Mouse (Mus musculus): ENCODE results near the gene Eif5b. TPM values are rescaled to one million over a fixed set of nuclear protein-coding genes. Genes with fewer than 3 reads are reported as not detected.

The Eif5b gene
- polyA plus RNA-seq, 1 experiment from 2014 or later, result 29.5 TPM

DNA sequence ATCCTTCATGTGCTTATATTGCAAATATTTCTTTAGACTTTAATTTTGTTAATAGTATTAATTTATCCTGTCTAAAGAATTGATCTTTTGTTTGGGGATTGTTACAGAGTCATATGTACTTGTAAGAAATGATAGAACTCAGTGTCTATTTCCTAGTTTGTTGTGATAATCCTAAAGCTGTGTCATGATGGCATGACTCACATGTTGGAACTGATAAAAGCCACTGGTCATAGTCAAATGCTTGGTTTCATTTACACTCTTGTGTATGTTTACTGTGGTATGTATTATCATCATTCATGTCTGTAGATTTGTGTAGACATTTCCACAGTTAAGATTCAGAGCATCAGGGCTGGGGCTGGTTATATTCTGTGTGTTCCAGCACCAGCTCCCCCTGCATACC, 14.7 kb downstream of the Eif5b start:
- Histone ChIP-seq H3K27me3 (ENCODE audit: control insufficient read depth, insufficient read depth, low read length) (no peaks in the 10 kb centered on the region), H3K4me3 (ENCODE audit: low read depth, low read length) (no peak overlapping the region), H3K9ac (replicated peaks; ENCODE audit: low read depth, low read length) (no peak overlapping the region), H3K27ac (ENCODE audit: low read length) (no peak overlapping the region), H3K9me3 (ENCODE audit: control insufficient read depth, low read depth, low read length) (no peaks in the 10 kb centered on the region), H3K36me3 (ENCODE audit: control insufficient read depth, insufficient read depth, low read length) (no peaks in the 10 kb centered on the region), H3K4me1 (ENCODE audit: control insufficient read depth, insufficient read depth, low read length) (no peaks in the 10 kb centered on the region), H3K4me2 (replicated peaks; ENCODE audit: low read depth, low read length) (no peak overlapping the region)
- ATAC-seq (ENCODE audit: insufficient number of reproducible peaks, insufficient read depth, low FRiP score, low read depth), result no peak

DNA sequence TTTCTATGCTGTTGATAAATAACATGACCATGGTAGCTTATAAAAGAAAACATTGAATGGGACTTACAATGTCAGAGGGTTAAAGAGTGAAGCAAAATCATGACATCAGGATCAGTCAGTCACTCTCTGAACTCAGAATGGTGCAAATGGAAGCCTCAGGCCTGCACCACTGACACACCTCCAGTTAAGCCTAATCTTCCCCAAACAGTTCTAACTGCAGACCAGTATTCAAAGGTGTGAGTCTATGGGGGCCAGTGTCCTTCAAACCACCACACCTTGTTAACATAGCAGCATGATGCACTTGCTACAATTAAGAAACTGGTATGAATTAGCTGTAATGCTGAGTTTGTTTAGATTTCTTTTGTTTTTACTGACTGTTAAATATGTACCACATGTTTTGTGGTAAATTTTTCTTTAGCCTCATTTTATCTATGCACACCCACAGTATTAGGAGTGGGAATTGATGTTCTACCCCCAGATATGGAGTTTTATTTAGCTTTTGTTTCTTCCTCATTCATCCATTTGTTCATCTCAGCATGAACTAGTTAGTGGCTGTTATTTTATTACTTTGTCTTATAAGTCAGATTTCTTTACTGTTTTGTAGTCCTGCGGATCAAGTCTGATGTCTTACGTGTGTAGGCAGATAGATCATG, 16.9 kb downstream of the Eif5b start:
- ATAC-seq (ENCODE audit: insufficient number of reproducible peaks, insufficient read depth, low FRiP score, low read depth), result no peak
- WGBS, result 93% methylated on average over 2 of the region's 2 CpGs
- peaks cover 16% of the 10 kb centered on the region; the same call in 1 of the 2 replicates for H3K36me3 ChIP-seq (ENCODE audit: control insufficient read depth, insufficient read depth, low read length)

DNA sequence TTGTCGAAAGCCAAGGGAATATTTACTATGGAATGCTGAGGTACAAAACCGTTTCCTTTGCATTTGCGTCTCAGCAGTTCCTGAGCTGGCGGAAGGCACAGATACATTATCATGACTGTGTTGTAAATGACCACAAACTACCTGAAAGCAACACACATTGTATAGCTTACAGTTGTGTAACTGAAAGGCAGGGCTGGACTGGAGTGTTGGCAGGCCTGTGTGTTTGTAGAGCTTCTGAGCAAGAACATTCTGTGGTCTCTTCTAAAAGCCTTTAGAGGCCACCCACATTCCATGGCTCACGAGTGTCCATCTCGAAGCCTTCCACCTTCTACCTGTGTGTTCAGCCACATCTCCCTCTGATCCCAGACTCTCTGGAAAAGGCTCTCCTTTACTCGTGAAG, 29.5 kb downstream of the Eif5b start:
- Histone ChIP-seq H3K36me3 (ENCODE audit: control insufficient read depth, insufficient read depth, low read length) (peaks cover 7% of the 10 kb centered on the region), H3K27me3 (ENCODE audit: control insufficient read depth, insufficient read depth, low read length) (no peaks in the 10 kb centered on the region), H3K4me1 (ENCODE audit: control insufficient read depth, insufficient read depth, low read length) (no peaks in the 10 kb centered on the region), H3K27ac (ENCODE audit: low read length) (no peak overlapping the region), H3K9me3 (ENCODE audit: control insufficient read depth, low read depth, low read length) (no peaks in the 10 kb centered on the region), H3K4me3 (ENCODE audit: low read depth, low read length) (no peak overlapping the region), H3K4me2 (replicated peaks; ENCODE audit: low read depth, low read length) (no peak overlapping the region), H3K9ac (replicated peaks; ENCODE audit: low read depth, low read length) (no peak overlapping the region)
- WGBS, result 93% methylated on average over 7 of the region's 7 CpGs
- ATAC-seq (ENCODE audit: insufficient number of reproducible peaks, insufficient read depth, low FRiP score, low read depth), result no peak

More for the DNA sequence above, 16.9 kb downstream of the Eif5b start:
- Histone ChIP-seq H3K9me3 (ENCODE audit: control insufficient read depth, low read depth, low read length) (no peaks in the 10 kb centered on the region), H3K4me3 (ENCODE audit: low read depth, low read length) (no peak overlapping the region), H3K4me1 (ENCODE audit: control insufficient read depth, insufficient read depth, low read length) (no peaks in the 10 kb centered on the region), H3K27me3 (ENCODE audit: control insufficient read depth, insufficient read depth, low read length) (no peaks in the 10 kb centered on the region), H3K27ac (ENCODE audit: low read length) (no peak overlapping the region), H3K4me2 (replicated peaks; ENCODE audit: low read depth, low read length) (no peak overlapping the region), H3K9ac (replicated peaks; ENCODE audit: low read depth, low read length) (no peak overlapping the region)

DNA sequence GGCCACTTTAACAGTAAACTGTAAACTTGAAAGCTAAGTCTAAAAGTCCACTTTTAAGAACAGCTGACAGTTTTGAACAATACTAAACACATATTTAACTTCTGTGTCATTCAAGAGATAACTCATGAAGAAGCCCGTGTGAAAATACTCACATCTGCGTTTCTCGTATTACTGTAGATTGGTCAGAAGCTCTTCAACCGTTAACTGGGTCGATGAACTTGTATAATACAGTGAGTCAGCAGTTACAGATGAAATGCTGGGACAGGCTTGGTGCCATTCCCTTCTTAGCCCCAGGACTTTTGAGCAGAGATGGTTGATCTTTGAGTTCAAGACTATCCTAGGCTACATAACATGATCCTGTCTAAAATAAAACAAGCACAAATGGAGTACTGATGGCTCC, 33.6 kb downstream of the Eif5b start:
- WGBS, result 88% methylated on average over 5 of the region's 5 CpGs
- H3K4me1 ChIP-seq (ENCODE audit: control insufficient read depth, insufficient read depth, low read length), result no peaks in the 10 kb centered on the region
- no peak overlapping the region for H3K27ac ChIP-seq (ENCODE audit: low read length)
- no peaks in the 10 kb centered on the region for H3K27me3 ChIP-seq (ENCODE audit: control insufficient read depth, insufficient read depth, low read length)
- no peak overlapping the region for H3K4me2 ChIP-seq (replicated peaks; ENCODE audit: low read depth, low read length)
- no peak overlapping the region for H3K9ac ChIP-seq (replicated peaks; ENCODE audit: low read depth, low read length)
- no peak overlapping the region for H3K4me3 ChIP-seq (ENCODE audit: low read depth, low read length)
- H3K9me3 ChIP-seq (ENCODE audit: control insufficient read depth, low read depth, low read length), result no peaks in the 10 kb centered on the region
- no peak for ATAC-seq (ENCODE audit: insufficient number of reproducible peaks, insufficient read depth, low FRiP score, low read depth)
- peaks cover 23% of the 10 kb centered on the region for H3K36me3 ChIP-seq (ENCODE audit: control insufficient read depth, insufficient read depth, low read length)

DNA sequence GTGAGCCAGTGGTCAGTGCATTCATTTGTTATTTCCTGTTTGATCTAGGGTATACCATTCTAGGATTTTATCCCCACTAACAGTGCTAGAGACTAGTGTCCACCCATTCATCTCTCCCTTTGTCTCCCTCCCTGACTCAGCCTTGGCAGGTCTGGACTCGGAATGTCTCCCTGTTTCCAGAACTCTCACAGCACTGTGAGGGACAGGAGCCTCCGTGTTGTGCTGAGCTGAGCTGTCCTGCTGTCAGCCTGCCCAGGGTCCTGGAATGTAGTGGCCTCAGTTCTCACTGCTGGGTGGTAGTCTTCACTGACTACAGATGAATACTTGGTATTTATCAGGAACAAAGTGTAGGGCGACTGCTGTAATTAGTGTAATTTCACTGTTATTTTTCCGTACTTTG, 37.7 kb downstream of the Eif5b start:
- Histone ChIP-seq H3K9ac (replicated peaks; ENCODE audit: low read depth, low read length) (no peak overlapping the region), H3K4me3 (ENCODE audit: low read depth, low read length) (no peak overlapping the region), H3K36me3 (ENCODE audit: control insufficient read depth, insufficient read depth, low read length) (peaks cover 58% of the 10 kb centered on the region), H3K27me3 (ENCODE audit: control insufficient read depth, insufficient read depth, low read length) (no peaks in the 10 kb centered on the region), H3K27ac (ENCODE audit: low read length) (no peak overlapping the region), H3K4me1 (ENCODE audit: control insufficient read depth, insufficient read depth, low read length) (no peaks in the 10 kb centered on the region), H3K9me3 (ENCODE audit: control insufficient read depth, low read depth, low read length) (no peaks in the 10 kb centered on the region), H3K4me2 (replicated peaks; ENCODE audit: low read depth, low read length) (no peak overlapping the region)
- WGBS, result 86% methylated on average over 4 of the region's 4 CpGs
- ATAC-seq (ENCODE audit: insufficient number of reproducible peaks, insufficient read depth, low FRiP score, low read depth), result no peak

DNA sequence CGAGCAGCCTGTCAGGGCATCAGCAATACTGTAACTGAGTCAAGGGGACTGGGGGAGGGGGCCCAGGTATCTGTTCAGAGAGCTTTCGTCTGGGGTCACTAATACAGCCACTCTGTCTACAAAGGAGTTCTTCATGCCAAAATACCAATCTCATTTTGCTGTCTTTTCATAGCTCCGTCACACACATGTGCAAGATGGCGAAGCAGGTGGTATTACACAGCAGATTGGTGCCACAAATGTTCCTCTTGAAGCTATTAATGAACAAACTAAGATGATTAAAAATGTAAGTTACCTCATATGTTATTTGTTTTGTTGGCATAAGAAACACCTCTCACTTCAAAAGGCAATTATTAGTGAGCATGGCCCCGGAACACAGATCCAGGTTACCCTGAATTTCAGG, 39.6 kb downstream of the Eif5b start:
- no peaks in the 10 kb centered on the region for H3K9me3 ChIP-seq (ENCODE audit: control insufficient read depth, low read depth, low read length)
- ATAC-seq (ENCODE audit: insufficient number of reproducible peaks, insufficient read depth, low FRiP score, low read depth), result no peak
- H3K27ac ChIP-seq (ENCODE audit: low read length), result no peak overlapping the region
- 93% methylated on average over 5 of the region's 5 CpGs for WGBS
- no peak overlapping the region for H3K4me3 ChIP-seq (ENCODE audit: low read depth, low read length)
- peaks cover 64% of the 10 kb centered on the region for H3K36me3 ChIP-seq (ENCODE audit: control insufficient read depth, insufficient read depth, low read length)
- H3K4me2 ChIP-seq (replicated peaks; ENCODE audit: low read depth, low read length), result no peak overlapping the region
- no peaks in the 10 kb centered on the region for H3K4me1 ChIP-seq (ENCODE audit: control insufficient read depth, insufficient read depth, low read length)
- no peak overlapping the region for H3K9ac ChIP-seq (replicated peaks; ENCODE audit: low read depth, low read length)
- H3K27me3 ChIP-seq (ENCODE audit: control insufficient read depth, insufficient read depth, low read length), result no peaks in the 10 kb centered on the region

DNA sequence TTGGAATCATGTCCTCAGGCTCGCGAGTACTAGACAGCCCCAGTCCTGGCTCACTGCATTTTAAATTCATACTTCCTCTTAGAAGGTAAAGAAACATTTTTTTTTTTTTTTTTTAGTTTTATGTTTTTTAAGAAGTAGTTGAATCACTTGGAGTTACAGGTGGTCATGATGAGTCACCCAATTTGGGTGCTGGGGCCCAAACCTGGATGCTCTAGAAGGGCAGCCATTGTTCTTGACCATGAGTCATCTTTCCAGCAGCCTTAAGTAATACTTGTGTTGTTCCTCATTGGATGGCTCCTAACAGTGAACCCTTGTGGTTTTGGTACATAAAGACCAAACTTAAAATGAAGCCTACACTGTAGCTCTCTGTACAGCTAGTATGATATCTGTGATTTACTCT, 41.1 kb downstream of the Eif5b start:
- Histone ChIP-seq H3K9ac (replicated peaks; ENCODE audit: low read depth, low read length) (no peak overlapping the region), H3K4me2 (replicated peaks; ENCODE audit: low read depth, low read length) (no peak overlapping the region), H3K27ac (ENCODE audit: low read length) (no peak overlapping the region), H3K36me3 (ENCODE audit: control insufficient read depth, insufficient read depth, low read length) (peaks cover 56% of the 10 kb centered on the region), H3K27me3 (ENCODE audit: control insufficient read depth, insufficient read depth, low read length) (no peaks in the 10 kb centered on the region), H3K4me3 (ENCODE audit: low read depth, low read length) (no peak overlapping the region), H3K4me1 (ENCODE audit: control insufficient read depth, insufficient read depth, low read length) (no peaks in the 10 kb centered on the region), H3K9me3 (ENCODE audit: control insufficient read depth, low read depth, low read length) (no peaks in the 10 kb centered on the region)
- no peak for ATAC-seq (ENCODE audit: insufficient number of reproducible peaks, insufficient read depth, low FRiP score, low read depth)
- 92% methylated on average over 2 of the region's 2 CpGs for WGBS

DNA sequence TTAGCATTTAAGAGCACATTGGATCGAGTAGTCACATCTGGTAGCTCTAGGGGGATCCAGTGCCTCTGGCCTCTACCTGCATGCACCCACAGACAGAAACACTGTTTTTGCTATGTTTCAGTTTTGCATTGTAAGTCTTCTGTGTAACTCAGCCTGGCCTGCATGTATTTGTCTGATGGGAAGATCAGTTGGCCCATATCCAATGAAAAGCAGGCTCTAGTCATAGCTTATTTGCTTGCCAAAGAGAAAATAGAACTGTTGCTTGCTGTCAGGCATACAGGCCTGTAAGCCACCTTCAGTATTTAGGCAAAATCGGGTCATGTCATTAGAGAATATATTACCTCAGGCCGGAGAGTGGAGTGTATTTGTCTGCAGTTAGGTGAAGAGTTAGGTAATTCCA, 50.3 kb downstream of the Eif5b start:
- no peaks in the 10 kb centered on the region for H3K4me1 ChIP-seq (ENCODE audit: control insufficient read depth, insufficient read depth, low read length)
- peaks cover 79% of the 10 kb centered on the region for H3K36me3 ChIP-seq (ENCODE audit: control insufficient read depth, insufficient read depth, low read length)
- H3K9me3 ChIP-seq (ENCODE audit: control insufficient read depth, low read depth, low read length), result no peaks in the 10 kb centered on the region
- H3K4me2 ChIP-seq (replicated peaks; ENCODE audit: low read depth, low read length), result no peak overlapping the region
- no peaks in the 10 kb centered on the region for H3K27me3 ChIP-seq (ENCODE audit: control insufficient read depth, insufficient read depth, low read length)
- 93% methylated on average over 3 of the region's 3 CpGs for WGBS
- no peak overlapping the region for H3K9ac ChIP-seq (replicated peaks; ENCODE audit: low read depth, low read length)
- no peak overlapping the region for H3K4me3 ChIP-seq (ENCODE audit: low read depth, low read length)
- no peak for ATAC-seq (ENCODE audit: insufficient number of reproducible peaks, insufficient read depth, low FRiP score, low read depth)
- no peak overlapping the region for H3K27ac ChIP-seq (ENCODE audit: low read length)

DNA sequence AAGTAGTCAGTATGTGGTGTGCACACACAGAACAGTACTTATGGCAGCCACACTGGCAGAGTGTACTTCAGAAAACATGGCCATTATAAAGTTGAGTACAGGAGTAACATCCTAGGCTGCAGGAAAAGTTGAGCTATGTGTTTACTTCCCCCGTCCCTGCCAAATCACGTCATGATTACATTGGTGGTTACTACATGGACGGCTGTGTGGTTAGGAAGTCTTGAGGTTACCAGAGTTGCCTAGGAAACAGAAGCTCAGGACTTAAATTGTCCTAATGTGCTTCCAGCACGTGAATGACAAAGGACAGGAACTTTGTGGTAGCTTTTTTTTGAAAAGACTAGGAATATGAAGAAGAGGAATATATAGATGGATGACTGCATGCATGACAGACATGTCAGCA, 51.8 kb downstream of the Eif5b start:
- 56% methylated on average over 4 of the region's 4 CpGs for WGBS
- Histone ChIP-seq H3K9ac (replicated peaks; ENCODE audit: low read depth, low read length) (no peak overlapping the region), H3K9me3 (ENCODE audit: control insufficient read depth, low read depth, low read length) (no peaks in the 10 kb centered on the region), H3K4me2 (replicated peaks; ENCODE audit: low read depth, low read length) (no peak overlapping the region), H3K4me3 (ENCODE audit: low read depth, low read length) (no peak overlapping the region), H3K27me3 (ENCODE audit: control insufficient read depth, insufficient read depth, low read length) (no peaks in the 10 kb centered on the region), H3K27ac (ENCODE audit: low read length) (no peak overlapping the region), H3K36me3 (ENCODE audit: control insufficient read depth, insufficient read depth, low read length) (peaks cover 88% of the 10 kb centered on the region), H3K4me1 (ENCODE audit: control insufficient read depth, insufficient read depth, low read length) (no peaks in the 10 kb centered on the region)
- ATAC-seq (ENCODE audit: insufficient number of reproducible peaks, insufficient read depth, low FRiP score, low read depth), result no peak
